Mouse (Mus musculus): ENCODE data around the gene Fbxw8. TPM values are rescaled to one million over a fixed set of nuclear protein-coding genes. Genes with fewer than 3 reads are reported as not detected.

Fbxw8 gene
- polyA plus RNA-seq, 1 experiment = 20.9 TPM

GRCm38 (mm10) chr5:118050743-118051142 is 104.5 kb downstream of the Fbxw8 start:
- no peak for DNase-seq
- TF ChIP-seq POLR2A (IDR thresholded peaks at IDR 0.05; ENCODE audit: control insufficient read depth, extremely low read depth, insufficient read depth, low read length, poor library complexity) (no peak), CTCF (IDR thresholded peaks at IDR 0.05; ENCODE audit: borderline replicate concordance, control insufficient read depth, extremely low read depth, insufficient read depth, low read length, poor library complexity) (no peak)
- Histone ChIP-seq H3K27me3 (ENCODE audit: control insufficient read depth, insufficient read depth, low read length) (no peaks in the 10 kb centered on the region), H3K4me3 (ENCODE audit: control insufficient read depth, insufficient read depth, low read length) (no peak overlapping the region), H3K36me3 (ENCODE audit: control insufficient read depth, insufficient read depth, low read length) (no peaks in the 10 kb centered on the region), H3K4me1 (replicated peaks; ENCODE audit: control insufficient read depth, insufficient read depth, low read length) (peaks cover 36% of the 10 kb centered on the region), H3K27ac (ENCODE audit: control insufficient read depth, insufficient read depth, low read length) (no peak overlapping the region)
- WGBS = 78% methylated on average over 4 of the region's 4 CpGs

GRCm38 (mm10) chr5:118048928-118049327 is 106.3 kb downstream of the Fbxw8 start:
- Histone ChIP-seq H3K27ac (ENCODE audit: control insufficient read depth, insufficient read depth, low read length) (no peak overlapping the region), H3K4me3 (ENCODE audit: control insufficient read depth, insufficient read depth, low read length) (no peak overlapping the region), H3K27me3 (ENCODE audit: control insufficient read depth, insufficient read depth, low read length) (no peaks in the 10 kb centered on the region), H3K4me1 (replicated peaks; ENCODE audit: control insufficient read depth, insufficient read depth, low read length) (peaks cover 31% of the 10 kb centered on the region), H3K36me3 (ENCODE audit: control insufficient read depth, insufficient read depth, low read length) (no peaks in the 10 kb centered on the region)
- TF ChIP-seq CTCF (IDR thresholded peaks at IDR 0.05; ENCODE audit: borderline replicate concordance, control insufficient read depth, extremely low read depth, insufficient read depth, low read length, poor library complexity) (no peak), POLR2A (IDR thresholded peaks at IDR 0.05; ENCODE audit: control insufficient read depth, extremely low read depth, insufficient read depth, low read length, poor library complexity) (no peak)
- WGBS = 19% methylated on average over 5 of the region's 5 CpGs
- DNase-seq = no peak

GRCm38 (mm10) chr5:118048412-118048811 is 106.9 kb downstream of the Fbxw8 start:
- H3K27me3 ChIP-seq (ENCODE audit: control insufficient read depth, insufficient read depth, low read length) = no peaks in the 10 kb centered on the region
- no peak for DNase-seq
- H3K4me1 ChIP-seq (replicated peaks; ENCODE audit: control insufficient read depth, insufficient read depth, low read length) = peaks cover 31% of the 10 kb centered on the region
- WGBS = 31% methylated on average over 4 of the region's 4 CpGs
- H3K27ac ChIP-seq (ENCODE audit: control insufficient read depth, insufficient read depth, low read length) = no peak overlapping the region
- TF ChIP-seq CTCF (IDR thresholded peaks at IDR 0.05; ENCODE audit: borderline replicate concordance, control insufficient read depth, extremely low read depth, insufficient read depth, low read length, poor library complexity) = no peak
- TF ChIP-seq POLR2A (IDR thresholded peaks at IDR 0.05; ENCODE audit: control insufficient read depth, extremely low read depth, insufficient read depth, low read length, poor library complexity) = no peak
- no peaks in the 10 kb centered on the region for H3K36me3 ChIP-seq (ENCODE audit: control insufficient read depth, insufficient read depth, low read length)
- H3K4me3 ChIP-seq (ENCODE audit: control insufficient read depth, insufficient read depth, low read length) = no peak overlapping the region

GRCm38 (mm10) chr5:118047091-118047757 is 108.0 kb downstream of the Fbxw8 start:
- Histone ChIP-seq H3K4me1 (replicated peaks; ENCODE audit: control insufficient read depth, insufficient read depth, low read length) (peaks cover 31% of the 10 kb centered on the region), H3K36me3 (ENCODE audit: control insufficient read depth, insufficient read depth, low read length) (no peaks in the 10 kb centered on the region), H3K27me3 (ENCODE audit: control insufficient read depth, insufficient read depth, low read length) (no peaks in the 10 kb centered on the region), H3K27ac (ENCODE audit: control insufficient read depth, insufficient read depth, low read length) (peak overlapping the region; percentile 17; the same call in 1 of the 2 replicates), H3K4me3 (ENCODE audit: control insufficient read depth, insufficient read depth, low read length) (no peak overlapping the region)
- TF ChIP-seq CTCF (IDR thresholded peaks at IDR 0.05; ENCODE audit: borderline replicate concordance, control insufficient read depth, extremely low read depth, insufficient read depth, low read length, poor library complexity) = no peak
- TF ChIP-seq POLR2A (IDR thresholded peaks at IDR 0.05; ENCODE audit: control insufficient read depth, extremely low read depth, insufficient read depth, low read length, poor library complexity) = no peak
- no peak for DNase-seq
- WGBS = 46% methylated on average over 14 of the region's 14 CpGs

- DNase-seq = no peak
- no peak overlapping the region for H3K4me3 ChIP-seq (ENCODE audit: control insufficient read depth, insufficient read depth, low read length)
- no peak overlapping the region for H3K27ac ChIP-seq (ENCODE audit: control insufficient read depth, insufficient read depth, low read length)
- peaks cover 31% of the 10 kb centered on the region for H3K4me1 ChIP-seq (replicated peaks; ENCODE audit: control insufficient read depth, insufficient read depth, low read length)
- WGBS = 53% methylated on average over 9 of the region's 9 CpGs
- H3K27me3 ChIP-seq (ENCODE audit: control insufficient read depth, insufficient read depth, low read length) = no peaks in the 10 kb centered on the region
- H3K36me3 ChIP-seq (ENCODE audit: control insufficient read depth, insufficient read depth, low read length) = no peaks in the 10 kb centered on the region
- TF ChIP-seq POLR2A (IDR thresholded peaks at IDR 0.05; ENCODE audit: control insufficient read depth, extremely low read depth, insufficient read depth, low read length, poor library complexity) = no peak
- TF ChIP-seq CTCF (IDR thresholded peaks at IDR 0.05; ENCODE audit: borderline replicate concordance, control insufficient read depth, extremely low read depth, insufficient read depth, low read length, poor library complexity) = no peak
These were observed 109.9 kb downstream of the Fbxw8 start for GRCm38 (mm10) chr5:118045385-118045784.

GRCm38 (mm10) chr5:118044907-118045306 is 110.4 kb downstream of the Fbxw8 start:
- peaks cover 31% of the 10 kb centered on the region for H3K4me1 ChIP-seq (replicated peaks; ENCODE audit: control insufficient read depth, insufficient read depth, low read length)
- TF ChIP-seq POLR2A (IDR thresholded peaks at IDR 0.05; ENCODE audit: control insufficient read depth, extremely low read depth, insufficient read depth, low read length, poor library complexity) (no peak), CTCF (IDR thresholded peaks at IDR 0.05; ENCODE audit: borderline replicate concordance, control insufficient read depth, extremely low read depth, insufficient read depth, low read length, poor library complexity) (no peak)
- DNase-seq = no peak
- no peaks in the 10 kb centered on the region for H3K36me3 ChIP-seq (ENCODE audit: control insufficient read depth, insufficient read depth, low read length)
- H3K27me3 ChIP-seq (ENCODE audit: control insufficient read depth, insufficient read depth, low read length) = no peaks in the 10 kb centered on the region
- no peak overlapping the region for H3K27ac ChIP-seq (ENCODE audit: control insufficient read depth, insufficient read depth, low read length)
- 92% methylated on average over 5 of the region's 6 CpGs for WGBS
- no peak overlapping the region for H3K4me3 ChIP-seq (ENCODE audit: control insufficient read depth, insufficient read depth, low read length)
